Mouse (Mus musculus): ENCODE measurements around the gene Ccnyl1.

Gene Ccnyl1

DNA sequence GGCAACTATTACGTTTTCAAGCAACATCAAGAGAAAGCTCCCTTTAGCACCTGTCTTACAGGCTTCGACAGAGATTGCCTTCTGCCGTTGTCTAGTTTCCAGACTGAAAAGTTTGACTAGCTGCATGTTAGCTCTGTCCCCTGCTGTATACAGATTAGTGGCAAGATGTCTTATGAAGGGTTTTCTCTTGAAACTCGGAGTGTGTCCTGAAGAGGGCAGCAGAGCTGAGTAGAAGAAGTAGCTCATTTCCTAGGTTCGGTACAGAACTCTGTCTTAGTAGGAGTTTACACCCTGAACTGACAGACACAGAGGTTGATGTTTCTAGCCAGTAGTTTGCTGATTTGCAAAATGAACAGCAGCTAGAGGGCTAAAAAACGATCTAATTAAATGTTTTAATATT, 15.0 kb downstream of the Ccnyl1 start:
- DNase-seq = peak; percentile 75

DNA sequence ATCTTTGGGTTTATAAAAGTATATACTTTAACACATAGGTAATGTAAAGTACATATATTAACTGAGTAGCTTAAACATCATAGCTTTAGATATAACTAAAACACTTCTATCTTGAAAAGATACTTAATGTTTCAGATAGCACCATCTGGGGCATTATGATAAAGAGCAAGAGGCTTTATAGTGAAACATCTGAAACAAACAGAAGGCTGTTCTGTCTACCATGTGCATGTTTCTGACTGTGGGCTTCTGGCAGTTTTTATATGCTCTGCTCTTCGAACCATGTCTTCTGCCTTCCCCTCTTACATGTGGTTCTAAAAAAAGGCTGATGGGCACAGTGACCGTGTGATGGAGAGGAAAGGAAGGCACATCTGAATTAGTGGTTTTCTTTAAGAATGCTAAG, 16.4 kb downstream of the Ccnyl1 start:
- DNase-seq = no peak

DNA sequence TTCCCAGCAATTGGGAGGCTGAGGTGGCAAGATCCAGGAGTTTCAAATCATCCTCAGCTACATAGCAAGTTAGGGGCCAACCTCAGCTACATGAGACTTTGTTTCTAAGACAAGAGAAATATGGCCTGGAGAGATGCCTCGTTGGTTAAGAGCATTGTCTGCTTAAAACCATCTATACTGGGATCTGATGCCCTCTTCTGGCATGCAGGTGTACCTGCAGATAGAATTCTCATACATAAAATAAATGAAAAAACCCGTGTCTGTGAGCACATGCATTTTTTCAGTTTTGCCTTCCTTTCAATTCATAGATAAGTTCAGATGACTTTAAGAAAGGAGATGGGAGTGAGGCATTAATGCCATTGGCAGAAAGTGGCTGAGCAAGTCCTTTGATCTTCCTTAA, 19.6 kb downstream of the Ccnyl1 start:
- DNase-seq = peak; percentile 21

GRCm38 (mm10) chr1:64712006-64712760, 21.9 kb downstream of the Ccnyl1 start:
- DNase-seq = no peak

- DNase-seq = no peak
Measured at GRCm38 (mm10) chr1:64715458-64715857, 25.2 kb downstream of the Ccnyl1 start.

DNA sequence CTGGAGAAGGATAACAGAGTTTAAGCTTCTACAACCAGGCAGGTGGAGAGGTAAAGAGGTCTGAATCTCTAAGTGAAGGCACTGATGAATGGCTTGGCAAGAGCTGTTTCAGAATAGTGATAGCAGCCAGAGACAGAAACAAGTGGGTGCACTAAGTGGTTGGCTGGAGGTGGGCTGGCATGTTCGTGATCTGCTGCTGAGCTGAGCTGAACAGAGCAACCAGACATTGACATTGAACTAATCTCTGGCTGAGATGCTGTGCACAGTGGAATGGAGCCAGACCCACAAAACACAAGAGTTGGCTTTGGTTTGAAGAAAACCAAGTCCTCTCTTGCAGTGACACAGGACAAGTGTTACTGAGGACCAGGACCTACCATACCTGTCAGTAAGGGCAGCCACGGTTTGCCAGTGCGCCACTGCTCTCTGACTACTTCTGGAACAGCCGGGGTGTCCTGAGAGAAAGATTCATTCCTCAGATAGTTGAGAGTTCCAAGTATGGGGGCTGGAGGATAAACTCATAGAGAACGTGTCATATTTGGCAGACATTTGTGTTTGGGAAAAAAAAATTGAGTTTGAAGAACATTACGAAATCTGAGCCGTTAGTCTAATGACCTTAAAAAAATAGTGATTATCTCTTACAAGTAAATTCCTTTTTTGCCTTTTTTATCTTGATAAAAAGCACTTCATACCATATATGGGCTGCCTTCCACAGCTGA, 26.5 kb downstream of the Ccnyl1 start:
- DNase-seq = no peak

- peak; percentile 51 for DNase-seq
Measured at GRCm38 (mm10) chr1:64717504-64717903, 27.2 kb downstream of the Ccnyl1 start.

DNA sequence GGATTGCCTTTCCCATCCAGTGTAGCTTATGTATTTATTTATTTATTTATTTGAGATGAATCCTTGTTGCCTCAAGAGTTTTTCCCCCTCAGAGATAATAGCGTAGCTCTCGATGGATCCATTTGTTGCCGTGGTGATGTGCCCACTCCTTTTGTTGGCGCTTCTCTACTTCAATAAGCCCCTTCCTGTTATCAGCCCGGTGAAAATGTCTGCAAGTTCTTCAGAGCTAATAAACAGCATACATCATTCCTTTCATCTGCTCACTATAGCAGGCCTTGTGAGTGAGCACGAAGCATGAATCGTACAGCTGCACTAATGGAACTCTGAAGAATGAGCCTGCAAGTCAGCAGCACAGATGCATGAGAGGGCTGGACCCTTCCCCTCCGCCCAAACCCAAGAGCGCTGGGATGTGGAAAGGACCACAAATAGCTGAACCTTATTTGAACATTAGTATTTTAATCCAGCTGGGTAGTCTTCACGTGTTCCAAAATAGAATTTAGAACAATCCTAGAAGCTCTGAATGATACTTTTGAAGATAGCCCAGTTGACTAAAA, 30.9 kb downstream of the Ccnyl1 start:
- DNase-seq = no peak

DNA sequence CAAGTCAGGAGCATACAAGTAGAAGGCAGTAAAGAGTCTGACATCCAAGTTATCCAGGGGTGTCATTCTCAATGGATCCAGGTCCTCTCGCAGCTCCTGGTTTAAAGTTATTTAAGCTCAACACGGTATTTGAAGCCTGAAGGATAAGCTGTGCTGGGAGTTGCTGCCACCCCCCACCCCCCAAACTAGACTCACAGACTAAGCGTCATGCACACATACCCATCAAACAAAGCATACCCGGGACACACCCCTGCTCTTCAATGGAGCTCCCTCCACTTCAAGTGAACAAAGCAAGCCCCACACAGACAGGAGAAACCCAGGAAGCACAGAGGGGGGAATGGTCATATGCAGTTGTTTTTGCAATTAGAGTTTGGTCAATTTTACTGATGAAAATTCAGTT, 39.8 kb downstream of the Ccnyl1 start:
- DNase-seq = no peak

DNA sequence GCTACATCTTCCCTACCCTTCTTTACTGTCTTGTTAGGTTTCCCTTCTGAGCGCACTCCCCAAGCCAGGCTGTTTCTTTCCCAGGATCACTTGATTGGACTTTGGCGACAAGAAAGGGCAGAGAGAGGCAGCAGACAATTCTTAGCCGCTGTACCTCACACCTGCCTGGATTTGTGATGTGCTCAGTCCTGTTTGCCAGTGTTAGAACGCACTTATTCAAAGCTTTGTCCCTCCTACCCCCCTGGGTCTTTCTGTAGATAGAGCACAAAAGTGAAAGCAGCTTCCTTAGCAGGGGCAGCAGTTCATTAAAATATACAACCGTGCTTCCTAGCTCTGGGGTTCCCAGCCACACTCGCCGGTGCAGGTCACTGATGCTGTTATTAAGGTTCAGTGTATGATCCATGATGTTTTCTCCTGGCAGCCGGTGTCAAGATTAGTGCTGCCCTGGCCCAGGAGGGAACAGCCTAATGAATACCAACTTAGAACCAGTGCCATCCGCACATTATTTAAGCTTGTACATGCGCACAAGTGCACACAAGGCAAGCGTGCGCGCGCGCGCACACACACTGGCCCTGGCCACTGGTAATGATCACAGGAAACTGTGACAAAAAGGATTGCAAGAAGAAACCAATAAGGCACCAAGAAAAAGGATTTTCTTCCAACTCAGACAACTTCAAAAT, 41.2 kb downstream of the Ccnyl1 start:
- DNase-seq = no peak

DNA sequence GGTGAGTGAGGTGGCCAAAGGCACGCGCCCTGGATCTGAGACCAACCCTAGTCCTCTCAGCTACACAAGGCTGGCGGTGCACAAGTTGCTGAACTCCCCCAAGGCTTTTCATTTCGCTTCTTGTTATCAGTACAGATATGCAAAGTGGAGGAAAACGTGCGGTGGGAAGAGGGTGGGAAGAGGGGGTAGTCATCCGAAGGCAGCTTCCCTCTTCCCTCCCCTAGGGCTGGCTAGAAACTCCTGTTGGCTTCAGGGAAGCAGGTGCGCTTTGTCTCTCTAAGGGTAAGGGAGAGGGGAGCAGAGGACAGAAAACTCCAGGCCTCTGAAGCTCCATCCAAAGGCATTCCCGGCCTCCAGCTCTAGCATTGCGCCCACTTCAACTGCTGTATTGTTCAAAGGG, 41.9 kb downstream of the Ccnyl1 start:
- no peak for DNase-seq

- no peak for DNase-seq
Measured at GRCm38 (mm10) chr1:64732637-64733200, 42.5 kb downstream of the Ccnyl1 start.

DNA sequence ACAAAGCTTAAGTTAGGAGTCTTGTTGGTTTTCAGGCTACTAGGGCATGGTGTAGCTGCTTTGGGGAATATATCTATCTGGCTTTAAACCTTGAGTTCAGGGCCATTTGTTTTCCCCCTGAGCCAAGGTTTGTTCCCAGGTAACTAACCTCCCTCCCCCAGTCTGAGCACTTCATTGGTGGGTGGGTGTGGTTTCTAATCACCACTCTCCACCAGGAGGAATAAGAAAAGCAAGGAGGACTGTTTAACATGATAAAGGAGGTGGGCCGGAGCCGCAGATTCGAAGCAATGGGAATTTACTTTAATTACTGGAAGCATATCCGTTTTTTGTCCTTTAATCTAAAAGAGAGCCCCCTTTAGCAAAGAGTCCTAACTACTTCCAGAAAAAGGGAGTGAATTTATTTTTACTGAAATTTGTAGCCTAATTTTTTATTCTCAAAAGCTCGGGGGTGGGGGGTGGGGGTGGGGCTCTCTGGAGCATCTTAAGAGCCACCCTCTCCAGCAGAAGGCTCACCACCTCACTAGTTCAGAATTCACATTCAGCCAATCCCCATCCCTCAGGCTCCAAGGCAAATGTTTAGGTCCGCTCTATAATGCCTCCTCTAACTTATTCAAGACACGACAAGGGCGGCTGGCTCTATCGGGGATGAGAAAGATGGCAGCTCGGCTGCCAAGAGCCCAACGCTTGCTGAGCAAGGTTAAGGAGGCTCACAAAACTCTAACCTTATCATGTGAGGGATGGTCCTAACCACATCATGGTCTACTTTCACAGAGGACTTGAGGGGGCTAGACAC, 43.4 kb downstream of the Ccnyl1 start:
- no peak for DNase-seq

DNA sequence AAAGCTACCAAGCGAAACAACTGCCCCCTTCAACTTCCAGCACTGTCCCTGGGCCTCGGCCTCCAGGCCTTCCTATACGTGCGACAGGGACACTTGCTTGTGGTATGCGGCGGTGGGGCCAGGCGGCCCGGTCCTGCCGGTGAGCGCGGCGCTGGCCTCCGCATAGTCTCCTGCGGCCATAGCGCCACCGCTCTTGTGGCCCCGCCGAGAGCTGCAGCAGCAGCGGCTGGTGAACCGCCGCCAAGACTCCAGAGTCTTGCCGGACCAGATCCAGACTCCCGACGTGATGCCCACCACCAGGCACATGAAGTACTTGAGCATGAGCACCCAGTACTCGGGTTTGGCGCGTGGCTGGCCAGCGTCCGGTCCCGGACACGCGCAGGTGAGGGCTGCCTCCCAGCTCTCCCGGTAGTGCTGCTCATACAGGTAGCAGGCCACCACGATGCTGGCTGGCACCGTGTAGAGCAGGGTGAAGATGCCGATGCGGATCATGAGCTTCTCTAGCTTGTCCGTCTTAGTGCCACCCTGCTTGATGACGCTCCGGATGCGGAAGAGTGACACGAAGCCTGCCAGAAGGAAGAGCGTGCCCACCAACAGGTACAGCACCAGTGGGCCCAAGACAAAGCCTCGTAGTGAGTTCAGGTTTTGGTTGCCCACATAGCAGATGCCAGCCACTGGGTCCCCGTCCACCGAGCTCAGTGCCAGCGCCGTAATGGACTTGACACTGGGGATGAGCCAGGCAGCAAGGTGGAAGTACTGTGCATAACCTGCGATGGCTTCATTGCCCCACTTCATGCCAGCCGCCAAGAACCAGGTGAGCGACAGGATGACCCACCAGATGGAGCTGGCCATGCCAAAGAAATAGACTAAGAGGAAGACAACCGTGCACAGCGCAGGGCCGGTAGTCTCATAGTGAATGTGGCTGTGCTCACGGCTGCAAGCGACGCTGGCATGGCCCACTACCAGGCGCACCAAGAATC, 44.8 kb downstream of the Ccnyl1 start:
- DNase-seq = peak; percentile 13

GRCm38 (mm10) chr1:64735781-64736680, 45.8 kb downstream of the Ccnyl1 start:
- peak; percentile 54 for DNase-seq

DNA sequence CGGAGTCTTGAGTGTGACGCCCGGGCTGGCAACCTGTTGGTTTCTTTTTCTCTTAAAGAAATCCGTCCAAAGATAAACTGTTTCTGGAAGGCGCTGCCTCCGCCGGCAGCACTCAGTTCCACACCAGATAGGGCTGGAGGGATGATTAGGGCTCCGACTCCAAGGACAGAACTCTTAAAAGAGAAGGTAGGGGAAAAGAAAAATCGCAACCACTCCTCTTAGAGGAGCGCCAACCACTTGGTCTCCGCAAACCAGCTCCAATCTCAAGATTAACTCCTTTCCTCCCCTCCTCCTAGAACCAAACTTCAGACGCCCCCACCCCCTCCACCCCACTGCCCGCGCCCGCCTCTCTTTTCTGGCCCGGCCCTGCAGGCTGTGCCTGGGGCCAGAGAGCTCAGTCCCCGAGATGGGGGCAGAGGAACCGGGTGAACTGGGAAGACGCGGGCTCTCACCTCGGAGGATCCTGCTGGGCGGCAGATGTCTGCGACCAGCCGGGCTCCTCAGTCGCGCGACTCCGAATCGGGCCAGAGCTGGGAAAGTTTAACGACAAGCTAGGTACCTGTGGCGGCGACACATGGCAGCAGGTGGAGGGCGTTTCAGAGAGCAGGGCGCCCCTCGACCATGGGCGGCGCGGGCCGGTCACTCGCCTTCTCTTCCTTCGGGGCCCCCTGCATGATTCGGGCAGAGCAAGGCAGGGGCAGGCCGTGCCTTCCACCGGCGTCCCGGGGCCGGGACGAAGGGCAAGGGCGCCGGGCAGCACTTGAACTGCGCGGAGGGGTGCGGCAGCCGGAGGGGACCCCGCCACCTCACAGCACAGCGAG, 46.6 kb downstream of the Ccnyl1 start:
- DNase-seq = no peak

DNA sequence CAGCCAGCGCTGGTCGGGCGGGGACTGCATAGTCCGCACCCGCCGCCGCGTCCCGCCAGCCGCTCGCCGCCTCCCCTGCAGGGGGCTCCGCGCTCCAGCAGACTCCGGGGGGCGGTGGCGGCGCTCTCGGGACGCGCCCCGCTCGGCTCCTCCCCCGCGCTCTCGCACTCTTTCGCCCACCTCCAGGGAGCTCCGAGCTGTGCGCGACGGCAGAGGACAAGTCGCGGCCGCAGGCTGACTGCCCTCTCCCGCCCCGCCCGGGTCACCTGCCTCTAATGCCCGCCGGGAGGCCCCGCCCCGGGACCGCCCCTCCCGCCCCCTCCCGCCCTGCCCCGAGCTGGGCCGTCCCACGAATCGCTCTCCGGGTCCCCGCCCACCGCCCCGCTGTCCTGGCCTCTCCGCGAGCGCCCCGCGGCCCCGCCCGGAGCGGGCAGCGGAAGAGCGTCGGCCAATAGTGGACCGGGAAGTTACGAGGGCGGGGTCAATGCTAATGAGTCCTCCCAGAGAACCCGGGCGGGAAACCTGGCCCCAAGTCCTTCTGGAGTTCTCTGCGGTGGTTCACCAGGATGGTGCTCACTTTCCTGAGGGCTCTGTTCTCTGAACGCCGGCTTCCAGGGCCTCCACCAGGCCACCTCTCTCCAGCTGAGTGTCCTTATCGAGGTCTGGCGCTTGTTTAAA, 47.4 kb downstream of the Ccnyl1 start, which contains the start of gene Fzd5:
Gene Fzd5, minus strand, starts transcription at position 250 of the 678 bp plus-strand sequence.
- DNase-seq = peak; percentile 86

GRCm38 (mm10) chr1:64738180-64738555, 47.9 kb downstream of the Ccnyl1 start:
- no peak for DNase-seq
